Mouse (Mus musculus): Measurements from ENCODE around the gene Fxyd7. TPM values are rescaled to one million over a fixed set of nuclear protein-coding genes. Genes with fewer than 3 reads are reported as not detected.

Gene Fxyd7
- total RNA-seq, 2 experiments from 2014 or later: 2.0 to 2.1 TPM

DNA sequence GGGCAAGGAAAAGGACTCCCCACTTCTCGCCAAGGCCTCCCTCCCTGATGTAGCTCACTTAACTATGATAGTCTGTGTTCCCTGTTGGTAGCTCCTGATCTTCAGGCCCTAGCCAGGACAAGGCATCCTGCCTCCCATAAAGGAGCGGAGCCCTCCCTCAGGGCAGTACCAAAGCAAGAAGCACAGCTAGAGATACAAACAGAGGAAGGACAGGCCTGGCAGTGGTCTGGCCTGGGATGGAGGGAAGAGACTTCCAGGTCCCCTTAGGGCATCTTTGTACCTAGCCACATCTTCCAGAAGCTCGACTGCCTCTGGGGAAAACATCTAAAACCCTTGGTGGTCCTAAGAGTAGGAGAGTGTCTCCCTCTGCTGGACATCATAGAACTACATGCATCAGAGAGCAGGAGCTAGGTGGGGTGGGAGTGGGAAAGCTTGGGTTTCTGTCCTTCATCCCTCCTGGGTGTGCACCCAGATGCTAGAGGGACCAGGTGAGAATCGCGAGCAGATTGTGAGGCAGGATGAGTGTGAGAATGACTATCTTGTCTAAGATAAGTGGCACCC, 26.7 kb upstream of the Fxyd7 start:
- intact Hi-C loops (cut with DNase I; ENCODE audit: low total_unique reads): loop anchor here (2.0 kb wide), 1 partner anchor 17 kb away; no protein-coding TSS in a partner anchor
- DNase-seq: peak; percentile 36

DNA sequence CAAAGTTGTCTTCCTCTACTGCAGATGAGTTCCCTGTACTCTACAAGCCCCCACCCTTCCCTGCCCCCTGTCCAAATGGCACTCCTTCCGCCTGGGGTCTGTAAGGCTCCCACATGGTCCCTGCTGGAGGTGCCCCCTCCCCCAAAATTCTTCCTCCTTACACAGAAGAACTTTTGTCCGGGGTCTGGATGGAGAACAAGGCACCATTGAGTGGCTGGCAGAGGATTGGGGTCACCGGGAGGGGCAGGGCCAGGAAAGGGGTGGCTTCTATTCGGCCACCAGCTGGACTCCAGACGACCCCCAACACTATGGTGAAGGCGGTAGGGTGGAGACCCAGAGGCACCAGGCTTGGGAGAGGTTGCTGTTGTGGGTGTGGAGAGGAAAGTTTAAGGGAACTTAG, 26.2 kb upstream of the Fxyd7 start:
- DNase-seq: no peak
- intact Hi-C loops (cut with DNase I; ENCODE audit: low total_unique reads): loop anchor here (2.0 kb wide), 1 partner anchor 17 kb away; no protein-coding TSS in a partner anchor

DNA sequence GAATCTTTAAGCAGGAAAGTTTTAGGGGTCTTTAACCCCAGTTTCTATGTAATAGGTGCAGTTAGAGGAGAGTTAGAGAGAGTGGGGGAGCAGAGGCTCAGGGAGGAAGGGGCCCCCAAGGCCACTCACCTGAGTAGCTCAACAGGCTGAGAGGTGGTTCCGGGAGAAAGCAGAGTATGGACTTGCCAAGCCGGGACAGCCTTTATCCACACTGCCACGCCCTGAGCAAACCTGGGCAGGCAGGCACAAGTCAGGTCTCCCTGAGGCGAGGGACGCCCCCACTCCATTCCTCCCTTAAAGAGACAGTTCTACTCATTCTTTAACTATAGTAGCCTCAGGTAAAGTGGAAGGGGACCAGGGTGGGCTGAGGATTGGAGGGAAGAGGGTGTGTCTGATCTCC, 25.2 kb upstream of the Fxyd7 start, which contains the start of gene Fxyd3:
Fxyd3 (minus strand) TSS at position 213 of the 400 bp plus-strand sequence.
- intact Hi-C loops (cut with DNase I; ENCODE audit: low total_unique reads): loop anchor here (2.0 kb wide), 1 partner anchor 16 kb away; no protein-coding TSS in a partner anchor
- no peak for DNase-seq

DNA sequence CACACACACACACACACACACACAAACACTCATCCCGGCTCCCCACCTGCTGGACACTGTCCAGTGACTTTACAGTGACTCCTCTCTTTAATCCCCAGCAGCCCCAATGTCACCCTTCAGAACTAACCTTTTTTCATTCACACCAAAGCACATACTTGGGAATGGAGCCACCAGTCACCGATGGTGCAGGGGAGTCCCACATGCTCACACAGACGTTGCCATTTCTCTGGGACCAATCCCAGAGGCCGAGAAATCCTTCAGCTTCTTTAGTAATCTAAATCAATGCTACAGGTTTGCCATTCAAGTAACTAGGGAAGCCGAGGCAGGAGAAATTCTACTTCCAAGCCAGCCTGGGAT, 23.4 kb upstream of the Fxyd7 start:
- intact Hi-C loops (cut with DNase I; ENCODE audit: low total_unique reads): no loop called here
- DNase-seq: no peak

DNA sequence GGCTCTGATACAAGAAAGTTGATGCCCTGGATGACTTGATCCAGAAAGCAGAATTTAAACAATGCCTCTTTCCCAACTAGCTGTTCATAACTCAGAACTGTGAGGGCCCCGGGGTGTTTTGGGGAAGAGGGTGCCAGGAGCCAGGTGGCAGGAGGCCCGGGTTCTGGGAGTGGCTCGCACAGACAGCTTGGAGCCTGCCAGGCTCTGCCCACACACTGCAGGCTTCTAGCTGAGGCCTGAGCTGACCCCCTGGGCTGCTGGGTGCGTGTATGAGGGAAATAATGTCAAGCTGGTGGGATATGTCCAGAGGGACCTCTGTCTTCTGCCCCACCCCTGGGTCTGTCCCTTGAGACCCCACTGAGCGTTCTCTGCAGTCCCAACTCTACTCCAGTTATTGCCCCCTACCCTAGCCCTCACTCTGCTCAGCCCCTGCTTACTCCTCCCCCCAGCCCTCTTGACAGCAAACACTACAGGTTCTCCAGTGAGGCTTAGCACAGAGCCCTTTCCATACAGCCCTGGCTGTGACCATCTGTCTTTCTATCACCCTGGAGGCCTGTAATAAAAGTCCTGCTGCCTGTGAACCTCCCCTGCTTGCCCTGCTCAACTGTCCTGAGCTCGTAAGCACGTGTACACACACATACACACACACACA, 22.9 kb upstream of the Fxyd7 start:
- DNase-seq: no peak
- intact Hi-C loops (cut with DNase I; ENCODE audit: low total_unique reads): no loop called here

- intact Hi-C loops (cut with DNase I; ENCODE audit: low total_unique reads): no loop called here
- no peak for DNase-seq
Observed at GRCm38 (mm10) chr7:31073546-31073945, 22.3 kb upstream of the Fxyd7 start.

DNA sequence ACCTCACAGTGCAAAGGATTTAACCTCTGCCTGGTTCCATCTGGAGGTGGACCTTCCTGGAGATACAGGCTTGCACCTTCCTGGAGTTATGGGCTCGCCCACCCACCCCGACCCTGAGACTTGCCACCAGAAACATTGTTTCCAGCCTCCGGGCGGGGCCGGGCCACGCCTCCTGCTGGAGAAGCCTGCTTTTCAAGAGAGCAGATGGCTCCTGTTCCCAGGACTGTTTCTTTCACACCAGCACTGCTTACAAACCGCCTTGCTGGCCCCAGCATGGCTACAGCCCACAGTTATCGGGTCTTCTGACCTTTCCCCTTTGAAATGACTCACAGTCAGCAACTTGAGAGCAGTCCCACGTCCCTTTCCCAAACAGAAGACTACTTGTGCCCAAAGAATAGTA, 21.1 kb upstream of the Fxyd7 start:
- intact Hi-C loops (cut with DNase I; ENCODE audit: low total_unique reads): no loop called here
- no peak for DNase-seq

DNA sequence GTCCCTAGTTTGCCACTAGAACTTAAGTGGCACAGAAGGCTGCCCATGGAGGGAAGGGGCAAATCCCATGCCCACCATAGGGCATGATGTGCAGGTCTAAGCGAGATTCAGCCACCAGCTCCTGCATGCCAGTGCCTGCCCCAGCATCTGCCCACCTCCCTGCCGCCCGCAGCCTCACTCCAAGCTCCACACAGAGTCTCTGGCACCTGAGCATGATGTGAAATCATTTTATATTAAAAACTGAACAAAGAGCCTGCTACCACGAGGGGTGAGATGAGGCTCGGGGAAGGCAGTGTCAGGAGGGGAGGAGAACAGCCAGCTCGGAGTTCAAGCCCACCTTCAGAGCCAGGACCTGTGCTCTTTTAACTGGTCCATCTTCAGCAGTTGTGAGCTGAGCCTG, 19.1 kb upstream of the Fxyd7 start:
- no peak for DNase-seq
- intact Hi-C loops (cut with DNase I; ENCODE audit: low total_unique reads): no loop called here

GRCm38 (mm10) chr7:31069491-31069890, 18.2 kb upstream of the Fxyd7 start:
- intact Hi-C loops (cut with DNase I; ENCODE audit: low total_unique reads): no loop called here

GRCm38 (mm10) chr7:31067836-31068235, 16.6 kb upstream of the Fxyd7 start:
- intact Hi-C loops (cut with DNase I; ENCODE audit: low total_unique reads): no loop called here
- peak; percentile 66 for DNase-seq

More at GRCm38 (mm10) chr7:31069491-31069890, 18.2 kb upstream of the Fxyd7 start:
- DNase-seq: no peak

GRCm38 (mm10) chr7:31063074-31063560, 11.8 kb upstream of the Fxyd7 start:
- no peak for DNase-seq
- intact Hi-C loops (cut with DNase I; ENCODE audit: low total_unique reads): no loop called here

DNA sequence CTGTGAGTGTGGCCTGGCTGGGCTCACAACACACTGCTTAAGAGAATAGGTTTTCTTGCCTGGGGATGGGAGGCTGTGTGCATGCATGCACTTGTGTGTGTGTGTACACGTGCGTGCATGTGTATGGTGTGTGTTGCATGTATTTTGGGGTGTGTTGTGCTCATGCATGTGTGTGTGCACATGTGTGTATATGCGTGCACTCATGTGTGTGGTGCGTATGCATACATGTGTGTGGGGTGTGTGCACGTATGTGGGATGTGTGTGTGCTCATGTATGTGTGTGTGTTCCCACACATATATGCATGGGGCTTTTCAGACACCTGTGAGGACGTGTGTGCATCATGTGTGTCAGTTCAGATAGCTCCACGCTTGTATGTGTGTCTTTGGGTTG, 9.3 kb upstream of the Fxyd7 start:
- intact Hi-C loops (cut with DNase I; ENCODE audit: low total_unique reads): loop anchor here (2.0 kb wide), 1 partner anchor 16 kb away; the partner anchor contains the start of gene Fxyd3
- no peak for DNase-seq

DNA sequence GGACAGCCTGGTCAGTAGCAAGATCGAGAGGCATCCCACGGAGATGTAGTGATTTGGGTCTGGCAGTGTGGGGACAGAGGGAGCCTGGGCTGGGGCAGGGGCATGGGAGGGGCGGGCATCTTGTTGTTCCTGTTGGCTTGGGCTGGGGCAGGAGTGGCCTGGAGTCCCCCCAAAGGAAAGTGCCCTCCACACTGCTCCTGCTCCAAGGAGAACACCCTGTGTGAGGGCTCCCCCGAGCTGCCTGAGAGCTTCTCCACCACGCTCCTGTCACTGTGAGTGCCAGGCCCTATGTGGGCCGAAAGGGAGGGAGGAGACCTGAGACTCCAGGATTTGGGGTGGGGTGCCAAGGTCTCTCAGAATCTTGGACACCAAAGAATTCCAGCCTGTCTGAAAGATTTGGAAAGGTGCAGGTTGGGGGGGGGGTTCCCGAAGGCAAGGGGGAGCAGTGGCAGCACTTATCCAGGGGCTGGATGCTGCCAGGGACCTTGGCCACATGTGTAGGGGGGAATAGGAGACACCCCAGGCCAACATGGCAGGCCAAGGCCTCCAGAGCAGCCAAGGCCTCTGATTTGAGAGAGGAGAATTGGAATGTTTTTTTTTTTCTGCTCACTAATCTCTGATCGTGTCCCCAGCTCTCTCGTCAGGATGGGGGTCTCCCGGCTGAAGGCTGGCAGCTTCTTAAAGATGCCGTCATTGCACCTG, 8.8 kb upstream of the Fxyd7 start:
- no peak for DNase-seq
- intact Hi-C loops (cut with DNase I; ENCODE audit: low total_unique reads): loop anchor here (2.0 kb wide), 2 partner anchors 17 to 39 kb away; partner anchors contain the start of gene Fxyd3

- intact Hi-C loops (cut with DNase I; ENCODE audit: low total_unique reads): loop anchor here (2.0 kb wide), 1 partner anchor 40 kb away; no protein-coding TSS in a partner anchor
- peak; percentile 92 for DNase-seq
Observed at GRCm38 (mm10) chr7:31059108-31059507, 7.8 kb upstream of the Fxyd7 start, which contains the start of gene Lgi4. Lgi4 (plus strand) TSS chr7:31059342.

DNA sequence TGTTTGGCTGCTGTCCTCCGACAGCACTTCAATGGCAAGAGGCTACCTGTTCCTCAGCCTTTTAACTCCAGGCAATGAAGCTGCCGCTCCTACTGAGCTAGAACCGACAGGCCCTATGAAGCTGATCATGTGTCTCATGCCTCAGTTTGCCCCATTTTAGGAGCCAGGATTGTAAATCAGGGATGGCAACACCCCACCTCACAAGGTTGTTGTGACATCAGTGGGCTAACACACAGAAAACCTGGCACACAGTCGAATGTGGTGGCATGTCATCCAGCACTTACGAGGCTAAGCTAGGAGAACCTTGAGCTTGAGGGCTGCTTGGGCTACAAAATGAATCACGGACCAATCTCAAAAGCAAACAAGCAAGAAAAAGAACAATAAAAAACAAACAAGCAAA, 6.9 kb upstream of the Fxyd7 start:
- intact Hi-C loops (cut with DNase I; ENCODE audit: low total_unique reads): loop anchor here (2.0 kb wide), 1 partner anchor 41 kb away; no protein-coding TSS in a partner anchor
- DNase-seq: no peak

- no peak for DNase-seq
- intact Hi-C loops (cut with DNase I; ENCODE audit: low total_unique reads): loop anchor here (2.0 kb wide), 1 partner anchor 41 kb away; no protein-coding TSS in a partner anchor
Observed at GRCm38 (mm10) chr7:31057730-31058129, 6.5 kb upstream of the Fxyd7 start.

- DNase-seq: no peak
- intact Hi-C loops (cut with DNase I; ENCODE audit: low total_unique reads): no loop called here
Observed at GRCm38 (mm10) chr7:31057071-31057470, 5.8 kb upstream of the Fxyd7 start, which contains the start of gene Fxyd1. Fxyd1 (minus strand) TSS chr7:31057199.

GRCm38 (mm10) chr7:31056448-31056847, 5.2 kb upstream of the Fxyd7 start:
- intact Hi-C loops (cut with DNase I; ENCODE audit: low total_unique reads): no loop called here
- no peak for DNase-seq

- DNase-seq: no peak
- intact Hi-C loops (cut with DNase I; ENCODE audit: low total_unique reads): no loop called here
Observed at GRCm38 (mm10) chr7:31055883-31056282, 4.6 kb upstream of the Fxyd7 start.

DNA sequence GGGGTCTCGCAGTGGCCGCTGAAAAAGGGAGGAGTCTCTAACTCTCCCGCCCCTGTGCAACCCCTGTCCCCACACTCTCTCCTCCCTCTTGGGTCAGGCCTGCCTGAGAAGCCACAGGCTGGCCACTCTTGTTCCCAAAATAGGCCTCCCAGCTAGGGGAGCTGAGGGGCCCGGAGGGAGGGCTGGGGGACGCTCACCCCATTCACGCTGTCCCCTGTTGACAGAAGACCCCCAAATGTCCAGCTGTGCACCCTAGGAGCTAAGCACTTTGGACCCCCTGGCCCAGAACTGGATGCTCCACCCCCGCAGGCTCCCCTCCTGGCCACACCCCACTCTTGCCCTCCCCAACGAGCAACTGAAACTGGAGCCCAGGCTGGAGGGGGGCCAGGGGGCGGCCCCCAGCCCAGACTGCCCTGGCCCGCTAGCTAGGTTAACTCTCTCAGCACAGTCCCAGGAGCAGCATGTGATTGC, 4.1 kb upstream of the Fxyd7 start:
- intact Hi-C loops (cut with DNase I; ENCODE audit: low total_unique reads): no loop called here
- peak; percentile 95 for DNase-seq
